ENCODE assay signal across 15 mouse cellular contexts in genomic region chr3:65860903-65861302, GRCm38 (mm10).
DNase-seq lines count a peak whose midpoint lies in the region; ATAC-seq and TF ChIP-seq lines count a peak whose summit lies in the region.
"Had no signal": no experiment of that assay in that cellular context is flagged by ENCODE, and none has a peak within 500 bp of the region (broad histone marks: within the 10 kb centered on the region; RNA-seq: fewer than 3 reads in every experiment).

No protein-coding gene starts in this region.

- H3K36me3 ChIP-seq in hindbrain, embryonic 11.5 days (ENCODE audit: control insufficient read depth, insufficient read depth, low read length) = no peaks in the 10 kb centered on the region
- H3K36me3 ChIP-seq in hindbrain, embryonic 12.5 days = no peaks in the 10 kb centered on the region
- H3K36me3 ChIP-seq in embryonic facial prominence, embryonic 10.5 days (replicated peaks) = 0 out of 2 replicates have a peak, but pooled peaks cover 3% of the 10 kb centered on the region
- no peaks in the 10 kb centered on the region for H3K36me3 ChIP-seq in forebrain, postnatal 0 days (ENCODE audit: insufficient read depth)
- H3K36me3 ChIP-seq: limb, embryonic 12.5 days; neural tube, embryonic 12.5 days had no signal

- peaks cover 10% of the 10 kb centered on the region for H3K4me1 ChIP-seq in hindbrain, embryonic 11.5 days (replicated peaks; ENCODE audit: control insufficient read depth, insufficient read depth, low read length)
- peaks cover 34% of the 10 kb centered on the region for H3K4me1 ChIP-seq in hindbrain, embryonic 12.5 days
- H3K4me1 ChIP-seq in embryonic facial prominence, embryonic 10.5 days = peaks cover 78% of the 10 kb centered on the region
- H3K4me1 ChIP-seq in forebrain, postnatal 0 days (ENCODE audit: insufficient read depth) = peaks cover 13% of the 10 kb centered on the region; the same call in 1 of the 2 replicates

- H3K4me2 ChIP-seq in hindbrain, embryonic 11.5 days (replicated peaks; ENCODE audit: low read depth, low read length) = no peak overlapping the region
- H3K4me2 ChIP-seq in hindbrain, embryonic 12.5 days (replicated peaks) = no peak overlapping the region
- no peak overlapping the region for H3K4me2 ChIP-seq in forebrain, postnatal 0 days (ENCODE audit: low read depth)
- H3K4me2 ChIP-seq: limb, embryonic 12.5 days had no signal

- no peak for ATAC-seq in hindbrain, embryonic 11.5 days (ENCODE audit: low FRiP score)
- no peak for ATAC-seq in hindbrain, embryonic 12.5 days (ENCODE audit: low FRiP score)
- ATAC-seq in forebrain, postnatal 0 days = no peak

- DNase-seq in embryo, embryonic 10 days (ENCODE audit: low spot score) = peak; percentile 55
- no peak for DNase-seq in embryo, embryonic 10.5 days (ENCODE audit: low spot score)
- DNase-seq in hindbrain, embryonic 11.5 days (ENCODE audit: low spot score) = no peak
- DNase-seq in embryonic facial prominence, embryonic 10.5 days (ENCODE audit: low spot score) = no peak
- peak; percentile 32 for DNase-seq in kidney, postnatal 10 days
- DNase-seq in forebrain, postnatal 0 days = no peak
- DNase-seq in adrenal gland, adult (ENCODE audit: inconsistent age in 2 of 2, low spot score in 1 of 2) = no peak
- DNase-seq: cerebellum, adult 11-12 months; lung, adult 18-20 months; right cerebral cortex, postnatal 14 days; thymus, postnatal 36 days had no signal

- no peak overlapping the region for H3K9ac ChIP-seq in hindbrain, embryonic 11.5 days (ENCODE audit: low read depth, low read length)
- no peak overlapping the region for H3K9ac ChIP-seq in hindbrain, embryonic 12.5 days
- H3K9ac ChIP-seq in forebrain, postnatal 0 days = no peak overlapping the region
- H3K9ac ChIP-seq: limb, embryonic 12.5 days; neural tube, embryonic 12.5 days had no signal

- H3K9me3 ChIP-seq in hindbrain, embryonic 11.5 days (ENCODE audit: control insufficient read depth, low read length) = no peaks in the 10 kb centered on the region
- H3K9me3 ChIP-seq in hindbrain, embryonic 12.5 days (replicated peaks) = no peaks in the 10 kb centered on the region
- peaks cover 3% of the 10 kb centered on the region; the same call in 1 of the 2 replicates for H3K9me3 ChIP-seq in embryonic facial prominence, embryonic 10.5 days
- no peaks in the 10 kb centered on the region for H3K9me3 ChIP-seq in forebrain, postnatal 0 days (ENCODE audit: low read length)
- H3K9me3 ChIP-seq: neural tube, embryonic 12.5 days had no signal

- peak overlapping the region; percentile 39 for H3K27ac ChIP-seq in hindbrain, embryonic 11.5 days (ENCODE audit: low read depth, low read length)
- no peak overlapping the region for H3K27ac ChIP-seq in hindbrain, embryonic 12.5 days
- peak overlapping the region; percentile 70; the same call in 1 of the 2 replicates for H3K27ac ChIP-seq in embryonic facial prominence, embryonic 10.5 days (replicated peaks)
- no peak overlapping the region for H3K27ac ChIP-seq in forebrain, postnatal 0 days (ENCODE audit: low read depth, low read length)
- H3K27ac ChIP-seq: left cerebral cortex, adult 2 months; limb, embryonic 12.5 days; neural tube, embryonic 12.5 days had no signal

- TF ChIP-seq CTCF in forebrain, postnatal 0 days (IDR thresholded peaks at IDR 0.05; ENCODE audit: low read depth) = no peak

- 8% methylated on average over 4 of the region's 4 CpGs for WGBS in hindbrain, embryonic 11.5 days
- WGBS in hindbrain, embryonic 12.5 days = 15% methylated on average over 4 of the region's 4 CpGs
- 15% methylated on average over 4 of the region's 4 CpGs for WGBS in embryonic facial prominence, embryonic 10.5 days
- 35% methylated on average over 4 of the region's 4 CpGs for WGBS in forebrain, postnatal 0 days

- H3K27me3 ChIP-seq in hindbrain, embryonic 11.5 days (ENCODE audit: control insufficient read depth, insufficient read depth, low read length) = no peaks in the 10 kb centered on the region; the same call in 1 of the 2 replicates
- H3K27me3 ChIP-seq in hindbrain, embryonic 12.5 days = peaks cover 15% of the 10 kb centered on the region
- peaks cover 30% of the 10 kb centered on the region for H3K27me3 ChIP-seq in embryonic facial prominence, embryonic 10.5 days (replicated peaks; ENCODE audit: low read depth, poor library complexity, severe bottlenecking)
- H3K27me3 ChIP-seq in forebrain, postnatal 0 days (ENCODE audit: insufficient read depth, low read length) = no peaks in the 10 kb centered on the region
- H3K27me3 ChIP-seq: neural tube, embryonic 12.5 days had no signal

- no peak overlapping the region for H3K4me3 ChIP-seq in hindbrain, embryonic 11.5 days (ENCODE audit: low read depth, low read length)
- no peak overlapping the region for H3K4me3 ChIP-seq in hindbrain, embryonic 12.5 days
- no peak overlapping the region for H3K4me3 ChIP-seq in embryonic facial prominence, embryonic 10.5 days
- no peak overlapping the region for H3K4me3 ChIP-seq in forebrain, postnatal 0 days (ENCODE audit: low read depth, low read length)
- H3K4me3 ChIP-seq: left cerebral cortex, adult 2 months; limb, embryonic 12.5 days; neural tube, embryonic 12.5 days had no signal

Comparison
In these comparisons a context has a peak if more than half of its experiments do, and no peak if none do; other contexts are left out.
1. DNase-seq: peak in embryo, embryonic 10 days (single experiment) and kidney, postnatal 10 days (single experiment); none in embryo, embryonic 10.5 days (single experiment), hindbrain, embryonic 11.5 days (single experiment), embryonic facial prominence, embryonic 10.5 days (single experiment), forebrain, postnatal 0 days (single experiment) and adrenal gland, adult (0 of 2).
2. H3K27ac ChIP-seq: peak in hindbrain, embryonic 11.5 days (single experiment) and embryonic facial prominence, embryonic 10.5 days (single experiment); none in hindbrain, embryonic 12.5 days (single experiment) and forebrain, postnatal 0 days (single experiment).